Mouse (Mus musculus): ENCODE data around the gene Micall1.

- TF ChIP-seq CTCF (IDR thresholded peaks at IDR 0.05; ENCODE audit: control insufficient read depth, insufficient read depth, insufficient replicate concordance, low read depth, low read length) (peak; percentile 88; the same call in 1 of the 2 replicates), POLR2A (IDR thresholded peaks at IDR 0.05; ENCODE audit: control insufficient read depth, low read depth, low read length) (no peak)
Observed at GRCm38 (mm10) chr15:79148533-79148932, 39.8 kb downstream of the Micall1 start.

Data from testis, adult 2 months (tissue).